Mouse (Mus musculus): ENCODE measurements around the gene Phldb2. TPM values are rescaled to one million over a fixed set of nuclear protein-coding genes. Genes with fewer than 3 reads are reported as not detected.

Gene Phldb2
- total and polyA plus RNA-seq, 3 experiments, result not detected

- H3K36me3 ChIP-seq (ENCODE audit: control insufficient read depth in 1 of 2, insufficient read depth in 2 of 2, low read length in 2 of 2), result no peaks in the 10 kb centered on the region
- no peaks in the 10 kb centered on the region for H3K79me2 ChIP-seq (ENCODE audit: control insufficient read depth, insufficient read depth, low read length, poor library complexity)
- no peaks in the 10 kb centered on the region for H3K27me3 ChIP-seq (ENCODE audit: control insufficient read depth in 1 of 2, insufficient read depth in 2 of 2, low read length in 2 of 2)
- DNase-seq (ENCODE audit: low read depth, low spot score), result no peak
- no peaks in the 10 kb centered on the region for H3K4me1 ChIP-seq (ENCODE audit: control insufficient read depth in 1 of 2, insufficient read depth in 2 of 2, low read length in 2 of 2)
- no peak overlapping the region for H3K27ac ChIP-seq (ENCODE audit: control insufficient read depth, low read depth, low read length)
- TF ChIP-seq MEF2A (IDR thresholded peaks at IDR 0.05; ENCODE audit: extremely low read depth, insufficient replicate concordance, low read depth, low read length, poor library complexity, severe bottlenecking) (no peak), USF2 (IDR thresholded peaks at IDR 0.05; ENCODE audit: borderline replicate concordance in 1 of 2, insufficient read depth in 1 of 2, low read depth in 1 of 2, low read length in 2 of 2) (no peak), SIN3A (IDR thresholded peaks at IDR 0.05; ENCODE audit: low read length) (no peak), POLR2AphosphoS5 (IDR thresholded peaks at IDR 0.05; ENCODE audit: borderline replicate concordance, low read depth, low read length) (no peak), TCF12 (IDR thresholded peaks at IDR 0.05; ENCODE audit: low read depth, low read length) (no peak), BHLHE40 (IDR thresholded peaks at IDR 0.05; ENCODE audit: borderline replicate concordance, low read depth, low read length) (no peak), HCFC1 (IDR thresholded peaks at IDR 0.05; ENCODE audit: low read depth, low read length) (no peak), POLR2A (IDR thresholded peaks at IDR 0.05; ENCODE audit: control insufficient read depth in 1 of 2, insufficient read depth in 1 of 2, low read depth in 1 of 2, low read length in 2 of 2, poor library complexity in 1 of 2) (no peak), JUND (IDR thresholded peaks at IDR 0.05; ENCODE audit: low read depth, low read length) (no peak), ETS1 (IDR thresholded peaks at IDR 0.05; ENCODE audit: low read depth, low read length) (no peak)
- no peak overlapping the region for H3K9ac ChIP-seq (ENCODE audit: control insufficient read depth, low read depth, low read length, poor library complexity, severe bottlenecking)
- no peaks in the 10 kb centered on the region for H3K9me3 ChIP-seq (replicated peaks; ENCODE audit: insufficient read depth, low read length)
- no peak overlapping the region for H3K4me3 ChIP-seq (ENCODE audit: control insufficient read depth in 1 of 2, insufficient read depth in 1 of 2, low read depth in 2 of 2, low read length in 2 of 2)
Measured at GRCm38 (mm10) chr16:45844875-45845274, 108.5 kb downstream of the Phldb2 start.

GRCm38 (mm10) chr16:45844049-45844780, 109.2 kb downstream of the Phldb2 start:
- H3K9me3 ChIP-seq (replicated peaks; ENCODE audit: insufficient read depth, low read length), result no peaks in the 10 kb centered on the region
- H3K4me3 ChIP-seq (ENCODE audit: control insufficient read depth in 1 of 2, insufficient read depth in 1 of 2, low read depth in 2 of 2, low read length in 2 of 2), result no peak overlapping the region
- H3K27ac ChIP-seq (ENCODE audit: control insufficient read depth, low read depth, low read length), result no peak overlapping the region
- H3K27me3 ChIP-seq (ENCODE audit: control insufficient read depth in 1 of 2, insufficient read depth in 2 of 2, low read length in 2 of 2), result no peaks in the 10 kb centered on the region
- H3K9ac ChIP-seq (ENCODE audit: control insufficient read depth, low read depth, low read length, poor library complexity, severe bottlenecking), result no peak overlapping the region
- H3K79me2 ChIP-seq (ENCODE audit: control insufficient read depth, insufficient read depth, low read length, poor library complexity), result no peaks in the 10 kb centered on the region
- no peak for DNase-seq (ENCODE audit: low read depth, low spot score)
- no peaks in the 10 kb centered on the region for H3K4me1 ChIP-seq (ENCODE audit: control insufficient read depth in 1 of 2, insufficient read depth in 2 of 2, low read length in 2 of 2)
- TF ChIP-seq NELFE (IDR thresholded peaks at IDR 0.05; ENCODE audit: low read depth, low read length) (no peak), POLR2A (IDR thresholded peaks at IDR 0.05; ENCODE audit: control insufficient read depth in 1 of 2, insufficient read depth in 1 of 2, low read depth in 1 of 2, low read length in 2 of 2, poor library complexity in 1 of 2) (no peak), KAT2A (conservative IDR thresholded peaks at IDR 0.05; ENCODE audit: low read depth, low read length) (no peak)
- H3K36me3 ChIP-seq (ENCODE audit: control insufficient read depth in 1 of 2, insufficient read depth in 2 of 2, low read length in 2 of 2), result no peaks in the 10 kb centered on the region

- Histone ChIP-seq H3K4me3 (ENCODE audit: control insufficient read depth in 1 of 2, insufficient read depth in 1 of 2, low read depth in 2 of 2, low read length in 2 of 2) (no peak overlapping the region), H3K9ac (ENCODE audit: control insufficient read depth, low read depth, low read length, poor library complexity, severe bottlenecking) (no peak overlapping the region)
Measured at GRCm38 (mm10) chr16:45843351-45843891, 110.0 kb downstream of the Phldb2 start.

More at GRCm38 (mm10) chr16:45843351-45843891, 110.0 kb downstream of the Phldb2 start:
- no peak for TF ChIP-seq POLR2AphosphoS2 (IDR thresholded peaks at IDR 0.05; ENCODE audit: low read length)
- Histone ChIP-seq H3K9me3 (replicated peaks; ENCODE audit: insufficient read depth, low read length) (no peaks in the 10 kb centered on the region), H3K27ac (ENCODE audit: control insufficient read depth, low read depth, low read length) (no peak overlapping the region), H3K36me3 (ENCODE audit: control insufficient read depth in 1 of 2, insufficient read depth in 2 of 2, low read length in 2 of 2) (no peaks in the 10 kb centered on the region), H3K27me3 (ENCODE audit: control insufficient read depth in 1 of 2, insufficient read depth in 2 of 2, low read length in 2 of 2) (no peaks in the 10 kb centered on the region), H3K79me2 (ENCODE audit: control insufficient read depth, insufficient read depth, low read length, poor library complexity) (no peaks in the 10 kb centered on the region), H3K4me1 (ENCODE audit: control insufficient read depth in 1 of 2, insufficient read depth in 2 of 2, low read length in 2 of 2) (no peaks in the 10 kb centered on the region)
- no peak for DNase-seq (ENCODE audit: low read depth, low spot score)
